Mouse (Mus musculus) myocyte (in vitro differentiated cells): ENCODE results near the gene Pcdh11x.

Source experiments
- CEBPB ChIP-seq: IDR thresholded peaks from 2 replicates; pipeline ENCODE4 v1.6.1; 2011; ENCODE audit warnings: mild to moderate bottlenecking, moderate library complexity; ENCODE audit not compliant: poor library complexity, insufficient read depth, severe bottlenecking
- E2F4 ChIP-seq: IDR thresholded peaks from one replicate; pipeline ENCODE4 v1.6.1; 2011; ENCODE audit warnings: mild to moderate bottlenecking, control low read depth, moderate library complexity; ENCODE audit not compliant: insufficient read depth
- MAX ChIP-seq: IDR thresholded peaks from one replicate; pipeline ENCODE4 v1.6.1; 2011; ENCODE audit warnings: low read depth, mild to moderate bottlenecking, control low read depth
- MYOD1 ChIP-seq, 3 experiments: IDR thresholded peaks; one replicate each; pipeline ENCODE4 v1.6.1; 2011; ENCODE audit warnings: control low read depth in 2 of 3, low read depth in 2 of 3, mild to moderate bottlenecking in 2 of 3, moderate library complexity in 1 of 3; ENCODE audit not compliant: insufficient read length in 2 of 3, control insufficient read depth in 1 of 3
- MYOG ChIP-seq, 3 experiments: IDR thresholded peaks; one replicate each; pipeline ENCODE4 v1.6.1; 2011; ENCODE audit warnings: control low read depth in 2 of 3, low read depth in 2 of 3, mild to moderate bottlenecking in 2 of 3; ENCODE audit not compliant: insufficient read length in 2 of 3, control insufficient read depth in 1 of 3, insufficient read depth in 1 of 3
- POLR2A ChIP-seq: IDR thresholded peaks from one replicate; pipeline ENCODE4 v1.6.1; 2011; ENCODE audit warnings: low read depth, mild to moderate bottlenecking, control low read depth, moderate library complexity; ENCODE audit not compliant: insufficient read length
- POLR2AphosphoS2 ChIP-seq: IDR thresholded peaks from one replicate; pipeline ENCODE4 v1.6.1; 2011; ENCODE audit warnings: low read depth, control low read depth; ENCODE audit not compliant: insufficient read length
- REST ChIP-seq: IDR thresholded peaks from one replicate; pipeline ENCODE4 v1.6.1; 2011; ENCODE audit warnings: mild to moderate bottlenecking, control low read depth, moderate library complexity; ENCODE audit not compliant: insufficient read depth, insufficient read length
- TCF12 ChIP-seq: IDR thresholded peaks from one replicate; pipeline ENCODE4 v1.6.1; 2011; ENCODE audit warnings: mild to moderate bottlenecking, control low read depth; ENCODE audit not compliant: poor library complexity, insufficient read depth, severe bottlenecking
- TCF3 ChIP-seq: IDR thresholded peaks from one replicate; pipeline ENCODE4 v1.6.1; 2011; ENCODE audit warnings: low read depth, control low read depth; ENCODE audit not compliant: insufficient read length
- USF1 ChIP-seq: IDR thresholded peaks from one replicate; pipeline ENCODE4 v1.6.1; 2011; ENCODE audit warnings: low read depth, mild to moderate bottlenecking, control low read depth, moderate library complexity

DNA sequence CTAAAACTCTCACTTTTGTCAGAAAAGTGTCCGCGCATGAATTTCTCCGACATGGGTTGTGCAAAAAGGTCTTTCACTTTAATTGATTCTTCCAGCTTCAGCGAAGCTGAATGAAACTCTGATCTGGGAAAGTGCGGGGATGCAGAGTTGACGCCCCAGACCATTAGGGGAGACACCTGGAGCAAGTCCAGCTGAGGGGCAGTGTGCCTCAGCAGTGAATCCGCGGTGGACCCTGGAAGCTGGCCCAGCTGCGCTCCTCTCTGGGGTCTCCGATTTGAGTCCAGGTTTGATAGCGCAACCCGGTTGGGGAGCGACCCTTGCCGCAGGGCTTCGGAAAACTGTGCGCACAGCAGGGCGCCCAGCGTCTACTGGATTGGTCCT lies 831 bp downstream of the Pcdh11x start:
- no peak for TF ChIP-seq TCF3
- TF ChIP-seq E2F4 = no peak
- no peak for TF ChIP-seq POLR2A
- TF ChIP-seq USF1 = no peak
- no peak for TF ChIP-seq POLR2AphosphoS2
- no peak for TF ChIP-seq MYOG (IDR thresholded peaks at IDR 0.05; ENCODE audit: control insufficient read depth in 1 of 3, insufficient read depth in 1 of 3, insufficient read length in 2 of 3, low read depth in 2 of 3)
- no peak for TF ChIP-seq MAX
- TF ChIP-seq TCF12 = no peak
- no peak for TF ChIP-seq MYOD1 (IDR thresholded peaks at IDR 0.05; ENCODE audit: control insufficient read depth in 1 of 3, insufficient read length in 2 of 3, low read depth in 2 of 3)
- no peak for TF ChIP-seq CEBPB
- no peak for TF ChIP-seq REST
